Mouse (Mus musculus): Measurements from ENCODE around the gene Snx10. TPM values are rescaled to one million over a fixed set of nuclear protein-coding genes. Genes with fewer than 3 reads are reported as not detected.

Snx10 gene
- total and polyA plus RNA-seq, 2 experiments from 2014 or later: 76.3 to 92.6 TPM

- Histone ChIP-seq H3K9me3 (ENCODE audit: low read length) (no peaks in the 10 kb centered on the region), H3K27ac (ENCODE audit: low read depth, low read length) (no peak overlapping the region), H3K9ac (no peak overlapping the region), H3K4me2 (ENCODE audit: low read depth) (no peak overlapping the region), H3K4me1 (ENCODE audit: insufficient read depth) (no peaks in the 10 kb centered on the region), H3K4me3 (ENCODE audit: low read depth, low read length) (no peak overlapping the region), H3K36me3 (ENCODE audit: insufficient read depth) (peaks cover 14% of the 10 kb centered on the region; the same call in 1 of the 2 replicates), H3K27me3 (ENCODE audit: insufficient read depth, low read length) (no peaks in the 10 kb centered on the region)
- WGBS: 90% methylated on average over 9 of the region's 9 CpGs
- no peak for TF ChIP-seq CTCF (IDR thresholded peaks at IDR 0.05; ENCODE audit: low read depth)
- no peak for DNase-seq
- ATAC-seq: no peak
These were observed 58.4 kb downstream of the Snx10 start for GRCm38 (mm10) chr6:51582051-51582450.

DNA sequence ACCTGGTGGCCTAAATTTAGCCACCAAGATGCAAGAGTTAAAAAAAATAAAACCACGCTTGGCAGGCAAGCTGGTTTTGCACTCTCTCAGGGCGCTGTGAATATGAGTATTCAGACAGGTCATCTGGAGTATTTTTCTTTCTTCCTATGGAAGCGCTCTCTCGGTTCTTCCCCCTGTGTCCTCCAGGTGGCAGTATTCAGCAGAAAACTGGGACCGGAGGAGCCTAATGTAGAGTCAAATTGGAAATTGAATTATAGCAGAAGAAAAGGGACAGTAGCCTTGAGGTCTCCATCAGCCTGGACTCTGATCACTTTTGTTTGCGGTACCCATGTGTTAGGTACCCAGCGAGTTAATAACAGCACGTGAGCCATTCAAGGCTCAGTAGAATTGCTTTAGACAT is 62.3 kb downstream of the Snx10 start:
- WGBS: 30% methylated on average over 8 of the region's 8 CpGs
- Histone ChIP-seq H3K4me3 (ENCODE audit: low read depth, low read length) (no peak overlapping the region), H3K9me3 (ENCODE audit: low read length) (no peaks in the 10 kb centered on the region), H3K4me2 (ENCODE audit: low read depth) (no peak overlapping the region), H3K27me3 (ENCODE audit: insufficient read depth, low read length) (no peaks in the 10 kb centered on the region), H3K27ac (ENCODE audit: low read depth, low read length) (no peak overlapping the region), H3K9ac (no peak overlapping the region), H3K36me3 (ENCODE audit: insufficient read depth) (peaks cover 9% of the 10 kb centered on the region; the same call in 1 of the 2 replicates), H3K4me1 (ENCODE audit: insufficient read depth) (peaks cover 4% of the 10 kb centered on the region; the same call in 1 of the 2 replicates)
- peak; percentile 91 for TF ChIP-seq CTCF (IDR thresholded peaks at IDR 0.05; ENCODE audit: low read depth)
- peak; percentile 87 for DNase-seq
- peak; percentile 60 for ATAC-seq

- no peak overlapping the region for H3K9ac ChIP-seq
- no peaks in the 10 kb centered on the region; the same call in 1 of the 2 replicates for H3K36me3 ChIP-seq (ENCODE audit: insufficient read depth)
- no peak overlapping the region for H3K27ac ChIP-seq (ENCODE audit: low read depth, low read length)
- no peak overlapping the region for H3K4me2 ChIP-seq (ENCODE audit: low read depth)
- no peak overlapping the region for H3K4me3 ChIP-seq (ENCODE audit: low read depth, low read length)
- no peaks in the 10 kb centered on the region for H3K27me3 ChIP-seq (ENCODE audit: insufficient read depth, low read length)
- DNase-seq: no peak
- ATAC-seq: no peak
- TF ChIP-seq CTCF (IDR thresholded peaks at IDR 0.05; ENCODE audit: low read depth): no peak
- peaks cover 4% of the 10 kb centered on the region; the same call in 1 of the 2 replicates for H3K4me1 ChIP-seq (ENCODE audit: insufficient read depth)
- no peaks in the 10 kb centered on the region for H3K9me3 ChIP-seq (ENCODE audit: low read length)
- WGBS: 89% methylated on average over 3 of the region's 3 CpGs
These were observed 63.6 kb downstream of the Snx10 start for GRCm38 (mm10) chr6:51587266-51587665.

- ATAC-seq: no peak
- Histone ChIP-seq H3K4me1 (ENCODE audit: insufficient read depth) (peaks cover 25% of the 10 kb centered on the region), H3K36me3 (ENCODE audit: insufficient read depth) (no peaks in the 10 kb centered on the region; the same call in 1 of the 2 replicates), H3K4me3 (ENCODE audit: low read depth, low read length) (peak overlapping the region; percentile 49; the same call in 1 of the 2 replicates), H3K9me3 (ENCODE audit: low read length) (no peaks in the 10 kb centered on the region), H3K27me3 (ENCODE audit: insufficient read depth, low read length) (no peaks in the 10 kb centered on the region), H3K9ac (peak overlapping the region; percentile 93; the same call in 1 of the 2 replicates), H3K4me2 (ENCODE audit: low read depth) (peak overlapping the region; percentile 88), H3K27ac (ENCODE audit: low read depth, low read length) (peak overlapping the region; percentile 99)
- no peak for DNase-seq
- 52% methylated on average over 1 of the region's 1 CpGs for WGBS
- no peak for TF ChIP-seq CTCF (IDR thresholded peaks at IDR 0.05; ENCODE audit: low read depth)
These were observed 67.6 kb downstream of the Snx10 start for GRCm38 (mm10) chr6:51591264-51591663.

DNA sequence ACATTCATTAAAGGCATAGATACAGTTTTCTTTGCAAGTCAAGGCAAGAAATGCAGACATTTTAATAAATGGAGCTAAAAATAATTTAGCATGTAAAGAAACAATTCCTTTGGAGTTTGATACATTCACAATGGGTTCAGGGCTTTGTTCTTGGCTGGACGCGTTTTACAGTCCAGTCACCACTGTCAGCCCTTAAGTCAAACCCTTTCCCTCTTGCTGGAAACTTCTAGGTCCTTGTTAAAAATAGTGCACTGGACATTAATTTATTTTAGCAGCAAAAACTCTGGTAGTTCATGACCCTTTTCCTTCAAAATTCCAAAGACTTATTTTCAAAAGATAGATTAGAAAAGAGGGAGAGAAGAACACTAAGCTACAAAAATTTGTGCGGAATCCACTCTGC is 68.1 kb downstream of the Snx10 start:
- H3K9ac ChIP-seq: peak overlapping the region; percentile 93
- no peak for ATAC-seq
- peaks cover 25% of the 10 kb centered on the region for H3K4me1 ChIP-seq (ENCODE audit: insufficient read depth)
- no peak for DNase-seq
- H3K4me2 ChIP-seq (ENCODE audit: low read depth): peak overlapping the region; percentile 88
- H3K9me3 ChIP-seq (ENCODE audit: low read length): no peaks in the 10 kb centered on the region
- WGBS: 16% methylated on average over 3 of the region's 3 CpGs
- no peak for TF ChIP-seq CTCF (IDR thresholded peaks at IDR 0.05; ENCODE audit: low read depth)
- H3K27me3 ChIP-seq (ENCODE audit: insufficient read depth, low read length): no peaks in the 10 kb centered on the region
- H3K36me3 ChIP-seq (ENCODE audit: insufficient read depth): no peaks in the 10 kb centered on the region; the same call in 1 of the 2 replicates
- peak overlapping the region; percentile 49 for H3K4me3 ChIP-seq (ENCODE audit: low read depth, low read length)
- peak overlapping the region; percentile 99 for H3K27ac ChIP-seq (ENCODE audit: low read depth, low read length)

DNA sequence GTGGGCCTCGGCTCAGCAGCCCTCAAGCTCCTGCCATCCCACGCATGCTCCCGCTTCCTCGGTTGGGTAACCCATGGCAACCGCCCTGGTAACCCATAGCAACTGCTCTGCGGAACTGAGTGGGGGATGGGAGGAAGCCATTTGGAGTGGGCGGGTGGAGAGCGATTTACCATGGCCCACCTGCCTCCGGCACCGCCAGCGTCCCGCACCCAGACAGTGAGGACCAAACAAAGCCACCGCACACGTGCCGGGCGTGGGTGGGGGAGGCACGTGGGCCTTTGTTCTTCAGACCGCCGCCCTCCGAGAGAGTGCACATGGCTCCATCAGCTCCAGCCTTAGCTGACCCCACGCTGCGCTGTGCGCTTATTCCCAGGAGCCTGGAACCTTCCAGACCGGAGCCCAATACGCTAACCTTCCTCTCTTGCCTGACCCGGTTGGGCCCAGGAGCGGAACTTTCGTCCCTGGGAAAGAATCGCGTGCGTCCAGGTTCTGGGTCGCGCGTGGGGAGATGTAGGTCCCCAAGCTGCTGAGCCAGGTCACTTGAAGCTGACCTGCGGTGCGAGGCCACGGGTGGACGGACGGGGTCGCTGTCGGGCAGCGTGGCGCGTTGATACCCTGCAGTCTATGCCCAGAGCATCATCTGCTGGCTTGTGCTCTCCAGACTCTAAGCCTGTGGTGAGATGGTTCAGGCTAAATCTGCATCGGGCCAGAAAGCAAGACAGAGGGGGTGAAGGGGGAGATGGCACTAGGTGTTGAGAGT is 68.8 kb downstream of the Snx10 start:
- Histone ChIP-seq H3K27ac (ENCODE audit: low read depth, low read length) (peak overlapping the region; percentile 99), H3K4me3 (ENCODE audit: low read depth, low read length) (peak overlapping the region; percentile 49), H3K27me3 (ENCODE audit: insufficient read depth, low read length) (no peaks in the 10 kb centered on the region), H3K9me3 (ENCODE audit: low read length) (no peaks in the 10 kb centered on the region), H3K36me3 (ENCODE audit: insufficient read depth) (no peaks in the 10 kb centered on the region; the same call in 1 of the 2 replicates), H3K4me1 (ENCODE audit: insufficient read depth) (peaks cover 25% of the 10 kb centered on the region), H3K9ac (peak overlapping the region; percentile 93), H3K4me2 (ENCODE audit: low read depth) (peak overlapping the region; percentile 88)
- TF ChIP-seq CTCF (IDR thresholded peaks at IDR 0.05; ENCODE audit: low read depth): peak; percentile 93
- peak; percentile 98 for DNase-seq
- WGBS: under 1% methylated on average over 45 of the region's 45 CpGs
- ATAC-seq: peak; percentile 96

DNA sequence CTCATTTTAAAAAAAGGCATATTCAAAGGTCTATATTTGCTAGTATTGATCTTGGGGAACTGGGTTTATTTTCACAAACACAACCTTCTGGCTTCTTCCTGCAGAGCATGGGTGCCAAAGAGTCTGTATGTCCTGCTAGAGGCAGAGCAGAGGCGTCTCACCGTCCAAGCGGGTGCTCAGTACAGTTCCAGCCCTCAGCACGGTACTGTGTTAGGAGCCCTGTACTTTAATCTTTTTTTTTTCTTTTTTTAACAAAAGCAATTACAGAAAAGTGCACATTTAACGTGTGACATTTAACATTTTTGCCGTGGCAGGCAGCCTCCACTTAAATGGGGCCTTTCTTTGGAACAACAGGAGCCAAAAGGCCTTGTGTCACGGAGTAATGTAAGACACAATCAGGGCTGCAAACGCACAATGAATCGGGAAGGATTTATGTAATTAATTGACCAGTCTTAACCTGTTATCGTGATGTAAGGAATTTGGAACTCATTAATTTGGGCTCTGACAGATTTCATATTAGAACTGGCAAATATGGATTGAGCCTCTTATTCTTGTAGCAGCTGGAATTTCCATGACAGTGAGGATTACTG is 69.8 kb downstream of the Snx10 start:
- H3K4me2 ChIP-seq (ENCODE audit: low read depth): peak overlapping the region; percentile 88
- no peak for TF ChIP-seq CTCF (IDR thresholded peaks at IDR 0.05; ENCODE audit: low read depth)
- DNase-seq (no peak), ATAC-seq (no peak)
- WGBS: 20% methylated on average over 10 of the region's 10 CpGs
- peak overlapping the region; percentile 93 for H3K9ac ChIP-seq
- no peaks in the 10 kb centered on the region for H3K27me3 ChIP-seq (ENCODE audit: insufficient read depth, low read length)
- peak overlapping the region; percentile 99 for H3K27ac ChIP-seq (ENCODE audit: low read depth, low read length)
- H3K9me3 ChIP-seq (ENCODE audit: low read length): no peaks in the 10 kb centered on the region
- H3K36me3 ChIP-seq (ENCODE audit: insufficient read depth): no peaks in the 10 kb centered on the region; the same call in 1 of the 2 replicates
- peaks cover 25% of the 10 kb centered on the region for H3K4me1 ChIP-seq (ENCODE audit: insufficient read depth)
- no peak overlapping the region for H3K4me3 ChIP-seq (ENCODE audit: low read depth, low read length)
